Mouse (Mus musculus) small intestine, adult 2 months (tissue): ENCODE data around the gene Fasl. TPM values are rescaled to one million over a fixed set of nuclear protein-coding genes. Genes with fewer than 3 reads are reported as not detected.
A peak's percentile ranks its signal among the peaks of the same experiment; 100 is the strongest.

Source experiments
- H3K27ac ChIP-seq: fragments of 200-500 bp; 2 replicates; pipeline ENCODE4 v1.5.1; 2012; ENCODE audit warnings: low read depth, low read length, control low read depth, inconsistent platforms; ENCODE audit not compliant: insufficient read depth
- H3K27me3 ChIP-seq: fragments of 200-500 bp; 2 replicates; pipeline ENCODE4 v1.6.1; 2012; ENCODE audit warnings: mild to moderate bottlenecking, moderate library complexity, low read length, inconsistent platforms; ENCODE audit not compliant: control insufficient read depth, insufficient read depth
- H3K36me3 ChIP-seq: fragments of 200-500 bp; 2 replicates; pipeline ENCODE4 v1.6.1; 2012; ENCODE audit warnings: mild to moderate bottlenecking, low read length, control low read depth, inconsistent platforms; ENCODE audit not compliant: control insufficient read depth, insufficient read depth
- H3K4me1 ChIP-seq: fragments of 200-500 bp; 2 replicates; pipeline ENCODE4 v1.6.1; 2012; ENCODE audit warnings: low read length, inconsistent platforms, mixed read lengths; ENCODE audit not compliant: control insufficient read depth, insufficient read depth, insufficient read length
- H3K4me3 ChIP-seq: fragments of 200-500 bp; 2 replicates; pipeline ENCODE4 v1.5.1; 2012; ENCODE audit warnings: low read depth, mild to moderate bottlenecking, control low read depth, inconsistent platforms, low read length, moderate library complexity
- CTCF ChIP-seq: fragments of 200-500 bp; IDR thresholded peaks from 2 replicates; pipeline ENCODE4 v1.5.1; 2012; ENCODE audit warnings: low read depth, mild to moderate bottlenecking, control low read depth, inconsistent platforms, low read length, moderate library complexity, mixed read lengths; ENCODE audit not compliant: insufficient replicate concordance, insufficient read length; ENCODE audit errors: extremely low read depth
- POLR2A ChIP-seq: fragments of 200-500 bp; IDR thresholded peaks from 2 replicates; pipeline ENCODE4 v1.6.1; 2012; ENCODE audit warnings: low read depth, mild to moderate bottlenecking, control low read depth, inconsistent platforms, low read length, moderate library complexity
- whole genome bisulfite sequencing: fragments of 180-500 bp; shearing (Covaris S2); methylation state at CpG from one replicate; pipeline ENCODE4 v1.1.7; 2018; 5-methylcytosine and 5-hydroxymethylcytosine counted together
- polyA plus RNA-seq: library from polyadenylated mRNA; depleted of rRNA; stranded (reverse); fragments of >200 nt; gene quantifications from 2 replicates; pipeline ENCODE4 v1.2.3, GENCODE M21; 2012

The Fasl gene
- polyA plus RNA-seq, 1 experiment = 0.33 TPM

- no peak overlapping the region for H3K27ac ChIP-seq
- no peaks in the 10 kb centered on the region for H3K27me3 ChIP-seq
- no peak for TF ChIP-seq POLR2A
- no peak for TF ChIP-seq CTCF
- no peaks in the 10 kb centered on the region for H3K4me1 ChIP-seq
- H3K4me3 ChIP-seq = no peak overlapping the region
- no peaks in the 10 kb centered on the region for H3K36me3 ChIP-seq
These were observed 9.2 kb downstream of the Fasl start for GRCm38 (mm10) chr1:161779057-161779456.

- no peak overlapping the region for H3K4me3 ChIP-seq
- no peaks in the 10 kb centered on the region for H3K27me3 ChIP-seq
- TF ChIP-seq POLR2A (no peak), CTCF (no peak)
- H3K27ac ChIP-seq = peak overlapping the region; percentile 16; the same call in 1 of the 2 replicates
- WGBS = 79% methylated on average over 6 of the region's 6 CpGs
- H3K36me3 ChIP-seq = no peaks in the 10 kb centered on the region
- H3K4me1 ChIP-seq = no peaks in the 10 kb centered on the region
These were observed 13.1 kb downstream of the Fasl start for GRCm38 (mm10) chr1:161775151-161775550.

GRCm38 (mm10) chr1:161771293-161771692 lies 17.0 kb downstream of the Fasl start:
- H3K27ac ChIP-seq = no peak overlapping the region
- no peaks in the 10 kb centered on the region for H3K27me3 ChIP-seq
- H3K4me3 ChIP-seq = no peak overlapping the region
- H3K36me3 ChIP-seq = no peaks in the 10 kb centered on the region
- no peak for TF ChIP-seq POLR2A
- TF ChIP-seq CTCF = no peak
- 34% methylated on average over 2 of the region's 2 CpGs for WGBS
- peaks cover 2% of the 10 kb centered on the region; the same call in 1 of the 2 replicates for H3K4me1 ChIP-seq

- Histone ChIP-seq H3K4me1 (peaks cover 4% of the 10 kb centered on the region), H3K27me3 (no peaks in the 10 kb centered on the region), H3K27ac (no peak overlapping the region), H3K36me3 (no peaks in the 10 kb centered on the region), H3K4me3 (no peak overlapping the region)
- 88% methylated on average over 1 of the region's 1 CpGs for WGBS
- TF ChIP-seq POLR2A (no peak), CTCF (no peak)
These were observed 19.0 kb downstream of the Fasl start for GRCm38 (mm10) chr1:161769329-161769728.

GRCm38 (mm10) chr1:161767101-161767524 lies 21.2 kb downstream of the Fasl start:
- 19% methylated on average over 12 of the region's 12 CpGs for whole genome bisulfite sequencing
- Histone ChIP-seq H3K4me3 (peak overlapping the region; percentile 47), H3K4me1 (peaks cover 4% of the 10 kb centered on the region), H3K36me3 (no peaks in the 10 kb centered on the region), H3K27me3 (no peaks in the 10 kb centered on the region), H3K27ac (peak overlapping the region; percentile 54)
- TF ChIP-seq CTCF (no peak), POLR2A (no peak)

GRCm38 (mm10) chr1:161766656-161767055 lies 21.6 kb downstream of the Fasl start:
- WGBS = 6% methylated on average over 5 of the region's 5 CpGs
- H3K27me3 ChIP-seq = no peaks in the 10 kb centered on the region
- H3K4me1 ChIP-seq = peaks cover 4% of the 10 kb centered on the region
- no peak for TF ChIP-seq POLR2A
- TF ChIP-seq CTCF = no peak
- 0 out of 2 replicates have a peak overlapping the region, but pooled peaks have one; percentile 0 for H3K4me3 ChIP-seq
- peak overlapping the region; percentile 58; the same call in 1 of the 2 replicates for H3K27ac ChIP-seq
- no peaks in the 10 kb centered on the region for H3K36me3 ChIP-seq

- 8% methylated on average over 5 of the region's 5 CpGs for WGBS
- no peaks in the 10 kb centered on the region for H3K36me3 ChIP-seq
- H3K4me3 ChIP-seq = no peak overlapping the region
- peak overlapping the region; percentile 77 for H3K27ac ChIP-seq
- H3K27me3 ChIP-seq = no peaks in the 10 kb centered on the region
- TF ChIP-seq CTCF (no peak), POLR2A (no peak)
- H3K4me1 ChIP-seq = peaks cover 4% of the 10 kb centered on the region
These were observed 22.4 kb downstream of the Fasl start for GRCm38 (mm10) chr1:161765932-161766331.
